Mouse (Mus musculus) neural tube, embryonic 12.5 days (tissue): ENCODE data around the gene 1700084M14Rik. TPM values are rescaled to one million over a fixed set of nuclear protein-coding genes. Genes with fewer than 3 reads are reported as not detected.
"Not testable (repeated sequence)": the region's sequence is repeated elsewhere in the genome, so short reads cannot be mapped to it uniquely, and the experiment has no call there.

Source experiments
- ATAC-seq: fragments of 200-750 bp; cut with Nextera tagmentation; 2 replicates; pipeline ENCODE4 v1.8.0; 2017; ENCODE audit warnings: low read depth, mild to moderate bottlenecking, moderate TSS enrichment, moderate library complexity; ENCODE audit not compliant: low FRiP score
- H3K27ac ChIP-seq: fragments of 300-500 bp; sonication (generic); 2 replicates; pipeline ENCODE4 v1.5.1; 2016
- H3K27me3 ChIP-seq: fragments of 300-500 bp; sonication (generic); replicated peaks from 2 replicates; pipeline ENCODE4 v1.6.1; 2016; ENCODE audit warnings: mild to moderate bottlenecking
- H3K36me3 ChIP-seq: fragments of 300-500 bp; sonication (generic); 2 replicates; pipeline ENCODE4 v1.6.1; 2016; ENCODE audit warnings: mild to moderate bottlenecking
- H3K4me1 ChIP-seq: fragments of 300-500 bp; sonication (generic); 2 replicates; pipeline ENCODE4 v1.6.1; 2016
- H3K4me2 ChIP-seq: fragments of 300-500 bp; sonication (generic); replicated peaks from 2 replicates; pipeline ENCODE4 v1.6.1; 2016; ENCODE audit warnings: mild to moderate bottlenecking
- H3K4me3 ChIP-seq: fragments of 300-500 bp; sonication (generic); 2 replicates; pipeline ENCODE4 v1.5.1; 2016
- H3K9ac ChIP-seq: fragments of 300-500 bp; sonication (generic); 2 replicates; pipeline ENCODE4 v1.6.1; 2016; ENCODE audit warnings: mild to moderate bottlenecking
- H3K9me3 ChIP-seq: fragments of 300-500 bp; sonication (generic); 2 replicates; pipeline ENCODE4 v1.6.1; 2016; ENCODE audit warnings: mild to moderate bottlenecking
- WGBS: fragments of 180-500 bp; shearing (Covaris S2); methylation state at CpG from one replicate; pipeline ENCODE4 v1.1.7; 2016; 5-methylcytosine and 5-hydroxymethylcytosine counted together
- polyA plus RNA-seq: library from polyadenylated mRNA; unstranded; fragments of >200 nt; fragmentation: Nextera tagmentation; extraction: Ambion mirVana; gene quantifications from 2 replicates; pipeline ENCODE4 v1.2.1, GENCODE M21; 2016

The 1700084M14Rik gene
- polyA plus RNA-seq: not detected in 2 replicates

- 77% methylated on average over 3 of the region's 3 CpGs for WGBS
- not testable (repeated sequence) for H3K4me3 ChIP-seq
These were observed at the start of gene 1700084M14Rik for GRCm38 (mm10) chrX:91575811-91576210. Gene 1700084M14Rik, minus strand, starts transcription at chrX:91575911.

More at GRCm38 (mm10) chrX:91575811-91576210, at the start of gene 1700084M14Rik:
- not testable (repeated sequence) for ATAC-seq, H3K27me3 ChIP-seq, H3K9ac ChIP-seq, H3K36me3 ChIP-seq, H3K4me1 ChIP-seq, H3K9me3 ChIP-seq, H3K4me2 ChIP-seq, H3K27ac ChIP-seq

Other genes with a start within 250 kb of the 1700084M14Rik start
- gene Mageb2, start 244.2 kb downstream of the 1700084M14Rik start, polyA plus RNA-seq: not detected in 2 replicates
- not detected in 2 replicates for gene Gm5072, start 183.4 kb downstream of the 1700084M14Rik start, polyA plus RNA-seq
- gene Gm8914, start 95.8 kb downstream of the 1700084M14Rik start, polyA plus RNA-seq: not detected in 2 replicates
- not detected in 2 replicates for gene Gm14781, start 56.3 kb upstream of the 1700084M14Rik start, polyA plus RNA-seq
- not detected in 2 replicates for gene Mageb5, start 207.1 kb upstream of the 1700084M14Rik start, polyA plus RNA-seq